Mouse (Mus musculus) left cerebral cortex, postnatal 25 days (tissue): Measurements from ENCODE around the gene Ptger2. TPM values are rescaled to one million over a fixed set of nuclear protein-coding genes. Genes with fewer than 3 reads are reported as not detected.
A peak's percentile ranks its signal among the peaks of the same experiment; 100 is the strongest.
"Not testable (repeated sequence)": the region's sequence is repeated elsewhere in the genome, so short reads cannot be mapped to it uniquely, and the experiment has no call there.

Source experiments
- DNase-seq, 2 experiments: peaks; one replicate each; pipeline ENCODE4 v3.0.0; 2022; ENCODE audit warnings: low spot score in 2 of 2, mixed read lengths in 1 of 2
- intact Hi-C: fragments of 180-260 bp; cut with DNase I; formaldehyde crosslinking; loops from one replicate; pipeline ENCODE4 v1.15.1; 2025
- total RNA-seq, 2 experiments: library from RNA; stranded (reverse); gene quantifications; 2 replicates each; pipeline ENCODE4 v1.2.3; 2021

Ptger2 gene
- total RNA-seq, result under 1 TPM; 0.16 to 0.30 TPM

DNA sequence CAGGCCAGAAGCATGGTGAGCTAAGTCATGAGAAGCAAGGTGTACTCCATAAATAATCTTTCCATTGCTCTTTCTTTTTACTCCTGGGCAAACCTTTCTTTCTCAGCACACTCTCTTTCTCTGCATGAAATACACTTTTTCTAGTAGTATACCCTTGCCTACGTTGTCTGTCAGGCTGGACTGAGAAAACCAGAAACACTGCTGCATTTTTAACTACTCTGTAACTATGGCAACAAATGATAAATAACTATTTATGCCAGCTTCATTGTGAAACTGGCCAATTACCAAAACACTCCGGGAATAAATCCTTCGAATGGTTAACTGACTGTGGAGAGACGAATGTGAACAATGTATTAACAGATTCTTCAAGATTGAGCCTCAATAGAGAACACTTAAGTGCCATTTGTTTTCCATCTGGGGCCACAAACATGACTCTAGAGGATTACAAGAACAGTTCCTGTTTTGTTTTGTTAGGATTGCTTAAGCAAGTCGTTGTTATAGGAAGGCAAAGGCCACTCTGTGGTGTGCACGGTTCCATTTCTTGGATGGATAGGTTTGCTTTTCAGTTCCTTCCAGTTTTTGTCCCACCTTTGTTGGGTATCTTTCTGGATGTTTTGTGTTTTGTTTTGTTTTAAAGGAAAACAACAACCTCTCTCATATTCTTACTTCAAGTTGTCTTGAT lies at the start of gene Ptger2:
Ptger2 (plus strand) TSS at position 522 of the 682 bp plus-strand sequence.
- intact Hi-C loops, DNase-seq: not testable (repeated sequence)

DNA sequence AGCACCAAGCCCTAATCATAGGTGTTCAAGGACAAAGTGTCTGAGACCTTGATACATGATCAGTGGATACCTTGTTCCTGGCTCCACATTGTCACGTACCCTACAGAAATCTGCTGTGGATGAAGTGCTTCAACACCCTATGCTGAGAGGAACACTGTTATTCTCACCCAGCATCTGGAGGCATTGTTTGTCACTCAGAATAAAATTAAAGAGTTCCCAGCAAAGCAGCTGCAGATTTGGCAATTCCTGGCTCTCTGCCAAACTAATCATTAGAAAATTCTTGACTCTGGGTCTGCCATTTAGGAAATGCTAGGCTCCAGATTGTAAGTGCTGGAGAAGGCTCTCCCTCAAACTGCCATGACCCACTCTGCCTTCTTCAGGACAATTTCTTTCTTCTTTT lies 27.2 kb upstream of the Ptger2 start:
- no peak for DNase-seq
- intact Hi-C loops, result no loop called here

DNA sequence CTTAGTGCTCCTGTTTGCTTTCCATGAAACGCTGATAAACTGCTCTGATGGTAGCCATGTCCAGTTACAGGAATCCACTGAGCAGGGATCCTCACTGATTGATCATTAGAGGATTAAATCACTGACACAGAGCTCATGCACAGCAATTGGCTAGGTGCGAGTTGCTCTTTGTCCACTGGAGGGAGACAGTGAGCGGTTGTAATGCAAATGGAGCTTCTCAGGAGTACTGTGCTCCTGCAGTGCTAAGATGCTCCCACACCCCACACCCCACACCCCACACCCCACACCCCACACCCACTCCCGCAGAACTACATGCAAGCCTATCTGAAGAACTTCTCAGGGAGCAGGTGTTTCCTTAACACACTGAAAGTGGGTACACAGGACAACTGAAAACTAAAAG lies 10.7 kb upstream of the Ptger2 start:
- intact Hi-C loops, result not testable (repeated sequence)
- peak; percentile 71 to 80 for DNase-seq

DNA sequence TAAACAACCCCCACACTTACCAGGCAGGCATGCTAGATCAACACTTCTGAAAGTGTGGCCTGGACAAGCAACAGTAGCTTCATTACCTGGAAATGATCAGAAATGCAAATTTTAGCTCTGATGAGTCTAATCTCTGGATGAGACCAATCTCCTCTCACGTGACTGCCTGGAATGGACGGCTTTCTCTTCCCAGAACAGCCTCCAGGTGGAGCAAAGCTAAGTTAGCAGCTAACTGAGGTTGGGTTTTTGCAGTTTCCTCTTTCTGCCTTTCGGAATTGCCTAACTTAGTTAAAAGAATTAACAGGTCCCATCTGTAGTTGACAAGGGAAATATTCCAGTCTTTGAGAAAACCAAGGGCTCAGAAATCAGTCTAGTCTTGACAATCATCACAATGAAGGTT lies 8.1 kb upstream of the Ptger2 start:
- intact Hi-C loops, result loop anchor here (1.0 to 5.0 kb wide), 2 partner anchors 72 to 162 kb away; no protein-coding TSS in a partner anchor
- DNase-seq, result peak in 1 of 2 experiments; percentile 42

DNA sequence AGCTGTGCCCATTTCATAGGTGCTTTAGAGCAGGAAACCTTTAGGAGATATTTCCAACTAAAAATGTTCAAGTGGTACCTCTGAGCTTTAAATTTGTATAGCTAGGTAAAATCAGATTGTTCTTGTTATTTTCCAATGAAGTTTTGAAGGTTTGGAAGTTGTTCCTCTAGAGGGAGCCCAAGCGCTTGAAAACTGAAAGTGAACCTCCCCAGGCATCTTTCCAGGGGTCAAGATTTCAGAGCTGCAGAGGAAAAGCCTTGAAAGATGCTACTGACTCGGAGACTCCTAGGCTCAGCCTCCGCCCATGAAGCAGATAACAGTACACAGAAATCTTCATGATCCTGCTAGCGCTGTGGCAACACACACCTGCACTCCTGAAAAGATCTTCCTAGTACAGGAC lies 6.5 kb upstream of the Ptger2 start:
- DNase-seq, result peak; percentile 28 to 56
- intact Hi-C loops, result loop anchor here (5.0 kb wide), 1 partner anchor 71 kb away; no protein-coding TSS in a partner anchor

DNA sequence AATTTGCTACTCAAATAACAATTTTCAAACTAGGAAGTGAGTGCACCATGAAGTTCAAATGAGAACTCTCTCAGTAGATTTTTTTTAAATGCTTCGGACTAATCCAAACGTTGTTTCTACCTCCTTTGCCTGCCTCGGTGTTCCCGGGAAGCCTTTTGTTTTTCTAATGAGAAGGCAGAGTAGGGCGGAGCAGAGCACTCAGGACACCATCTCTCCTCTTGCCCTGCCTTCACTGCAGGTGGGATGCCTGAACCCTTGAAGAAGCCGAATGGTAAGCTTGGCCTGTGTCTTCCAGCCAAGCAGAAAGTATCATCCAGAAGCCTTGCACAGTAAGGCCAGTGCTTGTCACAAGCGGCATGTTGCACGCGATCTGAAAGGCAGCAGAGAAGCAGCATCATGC lies 3.9 kb upstream of the Ptger2 start:
- DNase-seq, result no peak
- intact Hi-C loops, result loop anchor here (5.0 kb wide), 1 partner anchor 68 kb away; no protein-coding TSS in a partner anchor

DNA sequence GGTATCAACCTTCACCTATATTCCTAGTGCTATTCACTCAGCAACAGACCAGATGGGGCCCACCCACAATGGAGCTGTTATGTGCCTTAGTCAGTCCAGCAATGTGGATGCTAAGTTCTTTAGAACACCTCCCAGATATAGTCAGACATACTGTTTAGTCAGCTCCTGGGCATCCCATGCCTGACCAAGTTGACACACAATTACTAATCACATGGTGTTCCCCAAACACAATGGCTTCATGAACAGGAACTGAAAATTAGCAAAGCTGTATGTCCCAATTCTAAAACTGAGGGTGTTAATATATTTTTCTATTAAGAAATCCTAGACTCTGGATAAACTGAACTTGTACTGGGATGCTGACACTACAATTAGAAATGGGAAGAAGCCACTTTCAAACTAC lies 1.7 kb upstream of the Ptger2 start:
- intact Hi-C loops, result no loop called here
- DNase-seq, result no peak

DNA sequence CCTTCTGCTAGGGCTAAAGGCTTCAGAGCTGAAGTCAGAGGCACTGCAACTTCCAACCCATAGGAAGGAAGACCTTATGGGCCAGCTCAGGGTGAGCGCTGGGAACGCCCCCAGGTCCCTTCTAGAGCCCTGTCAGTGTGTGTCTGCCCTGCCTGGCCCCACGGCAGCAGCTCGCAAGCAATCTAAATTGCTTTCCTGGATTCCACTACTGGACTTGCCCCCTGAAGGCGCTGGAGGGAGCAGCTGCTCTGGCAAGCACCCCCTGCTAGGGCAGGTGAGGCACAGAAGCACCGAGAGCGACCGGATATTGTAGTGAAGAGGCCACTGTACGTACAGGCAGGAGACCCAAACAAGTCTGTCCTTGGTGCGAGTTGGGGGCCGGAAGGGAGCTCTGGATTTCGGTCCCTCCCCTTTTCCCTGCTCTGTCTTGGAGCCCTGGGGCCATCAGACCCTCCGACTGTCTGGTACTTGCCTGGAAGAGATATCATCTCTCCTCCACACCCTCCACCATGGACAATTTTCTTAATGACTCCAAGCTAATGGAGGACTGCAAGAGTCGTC lies 541 bp downstream of the Ptger2 start:
- intact Hi-C loops, result no loop called here
- no peak for DNase-seq

DNA sequence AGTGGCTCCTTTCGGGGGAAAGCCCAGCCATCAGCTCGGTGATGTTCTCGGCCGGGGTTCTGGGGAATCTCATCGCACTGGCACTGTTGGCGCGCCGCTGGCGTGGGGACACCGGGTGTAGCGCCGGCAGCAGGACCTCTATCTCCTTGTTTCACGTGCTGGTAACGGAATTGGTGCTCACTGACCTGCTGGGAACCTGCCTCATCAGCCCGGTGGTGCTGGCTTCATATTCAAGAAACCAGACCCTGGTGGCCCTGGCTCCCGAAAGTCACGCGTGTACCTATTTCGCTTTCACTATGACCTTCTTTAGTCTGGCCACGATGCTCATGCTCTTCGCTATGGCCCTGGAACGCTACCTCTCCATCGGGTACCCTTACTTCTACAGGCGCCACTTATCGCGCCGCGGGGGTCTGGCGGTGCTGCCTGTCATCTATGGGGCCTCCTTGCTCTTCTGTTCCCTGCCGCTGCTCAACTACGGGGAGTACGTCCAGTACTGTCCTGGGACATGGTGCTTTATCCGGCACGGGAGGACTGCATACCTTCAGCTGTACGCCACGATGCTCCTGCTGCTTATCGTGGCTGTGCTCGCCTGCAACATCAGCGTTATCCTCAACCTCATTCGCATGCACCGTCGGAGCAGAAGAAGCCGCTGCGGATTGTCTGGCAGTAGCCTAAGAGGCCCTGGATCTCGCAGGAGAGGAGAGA lies 1.2 kb downstream of the Ptger2 start:
- intact Hi-C loops, result no loop called here
- no peak for DNase-seq

DNA sequence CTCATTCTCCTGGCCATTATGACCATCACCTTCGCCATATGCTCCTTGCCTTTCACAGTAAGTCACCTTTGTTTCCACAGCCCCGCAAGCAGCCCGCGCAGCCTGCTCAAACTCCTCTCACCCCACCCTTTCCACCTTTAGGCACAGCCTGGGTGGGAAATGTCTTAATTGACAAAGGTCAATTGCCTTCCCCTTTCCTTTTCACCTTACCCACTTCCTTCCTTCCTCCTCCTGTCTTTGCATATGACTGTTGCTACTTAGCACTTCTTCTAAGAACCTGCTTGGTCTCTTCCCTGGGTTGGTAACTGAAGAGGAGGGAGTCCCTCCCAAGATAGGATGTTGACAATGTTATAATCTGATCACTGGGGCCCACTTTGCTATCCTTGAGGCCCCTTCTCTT lies 1.8 kb downstream of the Ptger2 start:
- DNase-seq, result no peak
- intact Hi-C loops, result no loop called here

DNA sequence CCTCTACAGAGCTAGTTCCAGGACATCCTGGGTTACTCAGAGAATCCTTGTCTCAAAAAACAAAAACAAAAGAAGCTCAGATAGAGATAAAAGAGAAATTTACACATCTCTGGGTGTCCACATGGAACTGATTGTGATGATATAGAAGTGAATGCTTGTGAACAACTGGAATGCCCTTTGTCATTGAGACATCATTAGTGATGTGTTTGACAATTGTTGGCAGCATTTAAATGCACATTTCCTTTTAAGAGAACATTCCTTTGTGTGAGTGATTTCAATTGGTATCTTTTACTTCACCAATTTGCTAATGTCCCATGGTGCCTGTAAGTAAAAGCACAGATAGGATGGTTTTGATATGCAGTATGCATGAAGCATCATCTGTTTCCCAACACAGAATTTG lies 6.3 kb downstream of the Ptger2 start:
- intact Hi-C loops, result no loop called here
- no peak for DNase-seq

DNA sequence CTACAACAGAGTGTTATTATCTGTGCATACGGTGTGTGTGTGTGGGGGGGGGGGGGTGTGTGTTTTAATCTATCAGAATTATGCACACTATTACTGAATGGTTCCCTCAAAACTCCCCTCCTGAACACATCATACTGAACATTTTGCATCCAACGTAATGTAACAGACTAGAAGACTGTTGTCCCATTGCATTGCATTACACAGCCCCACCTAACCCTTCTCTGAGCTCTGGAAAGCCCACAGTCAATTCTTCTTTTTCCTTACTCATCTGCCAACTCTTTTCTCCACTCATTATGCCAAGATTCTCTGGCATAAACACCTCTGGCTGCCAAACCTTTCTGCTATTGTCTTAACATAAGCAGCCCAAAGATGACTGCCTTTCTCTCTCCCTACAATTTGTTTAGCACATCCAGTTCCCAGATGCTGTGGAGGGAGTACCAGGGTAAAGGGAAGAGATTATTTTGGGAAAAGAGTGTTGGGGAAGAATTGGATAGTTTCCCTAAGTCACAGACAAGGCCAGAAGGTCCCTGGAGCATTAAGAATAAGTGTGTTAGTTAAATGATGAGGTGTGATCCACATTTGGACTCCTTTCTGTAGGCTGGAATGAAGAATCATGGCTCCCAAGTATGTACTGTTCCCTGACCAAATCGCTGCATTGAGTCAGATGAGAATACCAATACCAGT lies 12.2 kb downstream of the Ptger2 start:
- DNase-seq, result no peak
- intact Hi-C loops, result no loop called here

DNA sequence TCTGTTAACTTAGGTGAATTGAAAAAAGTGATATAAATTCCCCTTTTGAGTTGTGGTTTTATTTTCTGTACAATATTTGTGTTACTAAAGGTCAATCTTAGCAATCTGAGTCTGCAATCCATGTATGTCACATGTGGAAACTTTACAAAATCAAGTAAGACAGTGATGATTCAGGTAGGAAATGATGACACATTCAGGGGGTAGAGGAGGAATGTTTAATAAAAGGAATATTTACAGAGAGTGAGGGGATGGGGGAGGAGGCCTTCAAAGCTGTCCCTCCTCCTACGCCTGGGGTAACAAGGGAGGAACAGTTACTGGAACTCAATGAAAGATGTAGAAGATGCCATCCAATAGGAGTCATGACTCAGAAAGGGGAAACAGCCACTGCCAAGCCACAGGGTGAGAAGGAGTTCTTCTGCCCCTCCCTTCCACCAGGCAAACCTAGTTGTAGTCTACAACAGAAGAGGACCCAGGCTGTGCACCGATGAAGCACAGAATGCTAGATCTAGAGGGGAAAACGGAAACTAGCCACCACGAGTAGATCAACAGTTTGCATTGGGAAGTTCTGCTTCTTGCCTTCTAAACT lies 17.8 kb downstream of the Ptger2 start:
- intact Hi-C loops, result no loop called here
- no peak for DNase-seq

DNA sequence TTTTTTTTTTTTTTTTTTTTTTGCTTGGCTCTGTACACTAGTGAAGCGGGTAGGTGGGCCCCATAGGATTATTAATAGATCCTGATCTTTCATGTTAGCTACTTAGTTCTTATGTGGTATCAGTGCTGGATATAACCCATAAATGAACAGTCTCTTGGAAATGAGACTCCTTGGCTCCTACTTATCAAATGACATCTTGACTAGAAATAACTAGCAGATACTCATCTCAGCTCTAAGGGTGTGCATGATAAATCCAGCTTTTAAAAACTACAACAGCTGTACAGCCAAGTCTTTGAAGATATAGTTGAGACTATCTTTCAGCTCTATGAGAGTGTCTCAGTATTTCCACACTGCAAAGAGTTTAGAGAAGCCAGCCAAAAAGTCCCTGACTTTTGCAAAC lies 21.2 kb downstream of the Ptger2 start:
- intact Hi-C loops, result no loop called here
- no peak for DNase-seq

DNA sequence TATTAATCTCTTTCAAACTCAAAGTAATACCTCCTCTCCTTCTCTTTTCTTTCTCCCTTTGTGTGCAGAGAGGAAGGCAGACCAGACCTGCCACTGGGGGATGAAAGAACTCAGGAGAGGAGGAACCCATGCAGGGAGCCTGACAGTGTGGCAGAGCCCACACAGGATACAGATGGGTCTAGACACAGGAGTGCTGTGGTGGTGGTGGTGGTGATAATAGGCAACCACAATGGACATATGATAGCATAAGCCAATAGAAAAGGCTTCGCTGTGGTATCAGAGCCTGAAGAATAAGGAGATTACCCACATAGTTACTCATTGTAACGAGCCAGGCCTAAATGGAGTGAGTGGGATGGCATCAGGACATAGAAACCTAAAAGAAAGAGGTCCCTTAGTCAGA lies 23.3 kb downstream of the Ptger2 start:
- intact Hi-C loops, result no loop called here
- DNase-seq, result no peak

DNA sequence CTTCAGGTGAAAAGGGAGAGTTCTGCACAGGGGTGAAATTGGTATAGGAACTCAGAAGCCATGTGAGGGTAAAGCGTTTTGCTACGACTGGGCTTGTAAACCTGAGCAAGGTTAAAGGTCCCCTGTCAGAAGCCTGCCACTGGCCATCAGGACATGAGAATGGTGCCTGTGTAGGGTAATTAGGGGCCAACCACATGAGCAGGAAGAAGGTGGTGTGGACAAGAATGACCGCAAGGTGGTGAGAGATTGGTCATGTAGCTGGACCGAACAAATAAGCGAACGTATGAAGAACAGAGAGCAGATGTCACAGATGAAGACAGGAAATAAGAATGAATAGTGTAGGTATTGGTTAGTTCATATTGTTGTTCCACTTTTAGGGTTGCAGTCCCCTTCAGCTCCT lies 23.7 kb downstream of the Ptger2 start:
- DNase-seq, result no peak
- intact Hi-C loops, result no loop called here

DNA sequence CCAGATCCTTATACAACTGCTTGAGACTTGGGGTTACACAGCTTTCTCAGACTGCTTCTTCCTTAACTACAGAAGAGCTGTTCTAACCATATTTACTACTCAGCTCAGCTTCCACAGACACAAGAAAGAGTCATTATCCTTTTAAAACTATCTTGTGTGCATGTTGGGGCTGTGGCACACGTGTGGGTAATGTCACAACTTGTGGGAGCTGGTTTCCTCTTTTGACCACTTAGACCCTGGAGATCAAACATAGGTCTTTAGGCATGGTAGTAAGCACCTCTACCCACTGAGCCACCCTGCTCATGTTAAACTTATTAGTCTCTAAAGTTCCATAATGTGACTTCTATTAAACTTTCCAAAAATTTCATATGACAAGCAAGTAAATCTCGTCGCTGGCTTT lies 33.6 kb downstream of the Ptger2 start:
- intact Hi-C loops, result no loop called here
- DNase-seq, result no peak

DNA sequence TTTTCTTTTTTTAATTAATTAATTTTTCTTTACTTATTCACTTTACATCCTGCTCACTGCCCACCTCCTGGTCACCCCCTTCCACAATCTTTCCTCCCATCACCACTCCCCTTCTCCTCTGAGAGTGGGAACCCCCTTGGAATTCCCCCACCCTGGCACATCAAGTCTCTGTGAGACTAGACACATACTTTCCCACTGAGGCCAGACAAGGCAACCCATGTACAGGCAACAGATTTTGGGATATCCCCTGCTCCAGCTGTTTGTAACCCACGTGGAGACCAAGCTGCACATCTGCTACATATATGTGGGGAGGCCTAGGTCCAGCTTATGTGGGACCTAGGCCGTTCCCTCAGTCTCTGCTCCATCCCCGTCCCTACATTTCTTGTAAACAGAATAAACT lies 46.3 kb downstream of the Ptger2 start:
- DNase-seq, result no peak
- intact Hi-C loops, result no loop called here

DNA sequence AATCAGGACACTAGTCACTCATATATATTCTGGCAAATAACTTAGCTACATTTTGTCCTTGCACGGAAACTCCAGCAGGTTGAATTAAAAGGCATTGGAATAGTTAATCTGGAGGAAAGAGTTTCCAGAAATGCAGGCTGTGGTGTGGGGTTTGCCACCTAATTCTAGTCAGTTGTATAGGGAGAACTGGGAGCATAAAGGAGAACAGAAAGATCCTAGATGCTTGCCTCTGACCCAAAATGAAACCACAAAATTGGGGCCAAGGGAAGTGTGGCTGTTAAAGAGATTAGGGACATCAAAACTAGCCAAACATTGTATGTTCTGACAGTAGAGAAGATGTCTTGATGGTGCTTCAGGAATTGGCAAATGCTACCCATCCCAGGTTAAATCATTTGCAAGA lies 48.6 kb downstream of the Ptger2 start:
- no peak for DNase-seq
- intact Hi-C loops, result no loop called here

DNA sequence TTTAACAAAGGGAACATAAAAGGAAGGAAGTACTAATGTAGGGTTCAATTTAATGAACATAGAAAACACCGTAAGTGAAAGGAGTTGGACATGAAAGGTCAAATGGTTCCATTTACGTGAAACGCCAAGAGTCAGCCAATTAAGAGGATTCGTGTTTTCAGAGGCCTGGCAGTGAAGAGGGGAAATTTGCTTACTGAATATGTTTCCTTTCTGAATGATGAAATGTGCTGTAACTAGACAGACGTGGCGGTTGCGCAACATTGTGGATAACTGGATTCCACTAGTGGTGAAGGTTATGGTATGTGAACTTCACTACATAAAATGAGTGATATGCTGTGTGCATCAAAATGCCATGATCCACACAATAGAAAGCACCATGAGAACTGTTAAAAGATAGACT lies 50.1 kb downstream of the Ptger2 start:
- no peak for DNase-seq
- intact Hi-C loops, result no loop called here
